10 mouse cellular contexts compared by ENCODE assay signal in genomic region chr13:116297048-116297811, GRCm38 (mm10). TPM values are rescaled to one million over a fixed set of nuclear protein-coding genes. Genes with fewer than 3 reads are reported as not detected.
A peak's percentile ranks its signal among the peaks of the same experiment; 100 is the strongest.
DNase-seq lines count a peak whose midpoint lies in the region; ATAC-seq and TF ChIP-seq lines count a peak whose summit lies in the region.
"Had no signal": no experiment of that assay in that cellular context is flagged by ENCODE, and none has a peak within 500 bp of the region (broad histone marks: within the 10 kb centered on the region; RNA-seq: fewer than 3 reads in every experiment).

No protein-coding gene starts in this region.

- H3K4me2 ChIP-seq in lung, embryonic 15.5 days: peak overlapping the region; percentile 56
- H3K4me2 ChIP-seq in forebrain, embryonic 11.5 days (ENCODE audit: low read depth, low read length, severe bottlenecking): 0 out of 2 replicates have a peak overlapping the region, but pooled peaks have one; percentile 8
- peak overlapping the region; percentile 23 for H3K4me2 ChIP-seq in limb, embryonic 14.5 days (replicated peaks; ENCODE audit: low read depth, low read length, severe bottlenecking)
- peak overlapping the region; percentile 26 for H3K4me2 ChIP-seq in stomach, embryonic 14.5 days (replicated peaks; ENCODE audit: low read depth, low read length)
- H3K4me2 ChIP-seq: liver, embryonic 15.5 days had no signal

- H3K4me1 ChIP-seq in lung, embryonic 15.5 days: peaks cover 11% of the 10 kb centered on the region
- no peaks in the 10 kb centered on the region; the same call in none of the 2 replicates for H3K4me1 ChIP-seq in forebrain, embryonic 11.5 days (replicated peaks; ENCODE audit: control insufficient read depth, insufficient read depth, low read length)
- H3K4me1 ChIP-seq in limb, embryonic 14.5 days (ENCODE audit: control insufficient read depth, insufficient read depth, low read length): 0 out of 2 replicates have a peak, but pooled peaks cover 6% of the 10 kb centered on the region
- H3K4me1 ChIP-seq in stomach, embryonic 14.5 days (ENCODE audit: control insufficient read depth, insufficient read depth, low read length): peaks cover 2% of the 10 kb centered on the region; the same call in 1 of the 2 replicates
- H3K4me1 ChIP-seq: liver, embryonic 15.5 days had no signal

- no peak overlapping the region for H3K27ac ChIP-seq in lung, embryonic 15.5 days
- H3K27ac ChIP-seq in forebrain, embryonic 11.5 days (ENCODE audit: low read depth, low read length): no peak overlapping the region
- no peak overlapping the region for H3K27ac ChIP-seq in limb, embryonic 14.5 days (replicated peaks; ENCODE audit: low read depth, low read length)
- no peak overlapping the region for H3K27ac ChIP-seq in stomach, embryonic 14.5 days (ENCODE audit: low read length)
- H3K27ac ChIP-seq: liver, embryonic 15.5 days had no signal

- ATAC-seq in lung, embryonic 15.5 days (ENCODE audit: borderline replicate concordance, extremely low read depth, low FRiP score, low TSS enrichment): peak; percentile 50; the same call in 1 of the 2 replicates
- ATAC-seq in forebrain, embryonic 11.5 days (replicated peaks; ENCODE audit: low FRiP score): peak; percentile 56
- peak; percentile 53; the same call in 1 of the 2 replicates for ATAC-seq in limb, embryonic 14.5 days (ENCODE audit: low FRiP score, low read depth)
- peak; percentile 33; the same call in 1 of the 2 replicates for ATAC-seq in stomach, embryonic 14.5 days (ENCODE audit: insufficient number of reproducible peaks, insufficient read depth, low FRiP score, low read depth)
- ATAC-seq in megakaryocyte-erythroid progenitor cell, adult 5-6 weeks (replicated peaks; ENCODE audit: low FRiP score, low TSS enrichment, poor library complexity, severe bottlenecking): no peak

- peaks cover 89% of the 10 kb centered on the region for H3K27me3 ChIP-seq in lung, embryonic 15.5 days
- H3K27me3 ChIP-seq in forebrain, embryonic 11.5 days (ENCODE audit: control insufficient read depth, insufficient read depth, low read length): peaks cover 79% of the 10 kb centered on the region
- H3K27me3 ChIP-seq in limb, embryonic 14.5 days (ENCODE audit: control insufficient read depth, insufficient read depth, low read length): peaks cover 94% of the 10 kb centered on the region
- H3K27me3 ChIP-seq in stomach, embryonic 14.5 days (ENCODE audit: control insufficient read depth, insufficient read depth, low read length): no peaks in the 10 kb centered on the region

- WGBS in lung, embryonic 15.5 days: 4% methylated on average over 33 of the region's 33 CpGs
- WGBS in forebrain, embryonic 11.5 days: under 1% methylated on average over 33 of the region's 33 CpGs
- 2% methylated on average over 33 of the region's 33 CpGs for WGBS in limb, embryonic 14.5 days
- 8% methylated on average over 33 of the region's 33 CpGs for WGBS in stomach, embryonic 14.5 days

- no peaks in the 10 kb centered on the region for H3K36me3 ChIP-seq in lung, embryonic 15.5 days
- no peaks in the 10 kb centered on the region for H3K36me3 ChIP-seq in forebrain, embryonic 11.5 days (ENCODE audit: control insufficient read depth, insufficient read depth, low read length)
- no peaks in the 10 kb centered on the region for H3K36me3 ChIP-seq in limb, embryonic 14.5 days (ENCODE audit: control insufficient read depth, insufficient read depth, low read length)
- H3K36me3 ChIP-seq in stomach, embryonic 14.5 days (ENCODE audit: control insufficient read depth, insufficient read depth, low read length): no peaks in the 10 kb centered on the region; the same call in 1 of the 2 replicates
- H3K36me3 ChIP-seq: liver, embryonic 15.5 days had no signal

- peak overlapping the region; percentile 27 for H3K4me3 ChIP-seq in lung, embryonic 15.5 days
- H3K4me3 ChIP-seq in forebrain, embryonic 11.5 days (ENCODE audit: low read depth, low read length): no peak overlapping the region
- peak overlapping the region; percentile 16 for H3K4me3 ChIP-seq in limb, embryonic 14.5 days (replicated peaks; ENCODE audit: low read length)
- H3K4me3 ChIP-seq in stomach, embryonic 14.5 days (ENCODE audit: low read depth, low read length): peak overlapping the region; percentile 11; the same call in 1 of the 2 replicates
- H3K4me3 ChIP-seq: liver, embryonic 15.5 days had no signal

- no peak overlapping the region for H3K9ac ChIP-seq in lung, embryonic 15.5 days
- no peak overlapping the region for H3K9ac ChIP-seq in forebrain, embryonic 11.5 days (ENCODE audit: low read length)
- no peak overlapping the region for H3K9ac ChIP-seq in limb, embryonic 14.5 days (ENCODE audit: low read depth, low read length, severe bottlenecking)
- no peak overlapping the region for H3K9ac ChIP-seq in stomach, embryonic 14.5 days (replicated peaks; ENCODE audit: low read depth, low read length)
- H3K9ac ChIP-seq: liver, embryonic 15.5 days had no signal

- no peaks in the 10 kb centered on the region for H3K9me3 ChIP-seq in lung, embryonic 15.5 days
- no peaks in the 10 kb centered on the region for H3K9me3 ChIP-seq in forebrain, embryonic 11.5 days (ENCODE audit: control insufficient read depth, low read length)
- no peaks in the 10 kb centered on the region for H3K9me3 ChIP-seq in limb, embryonic 14.5 days (ENCODE audit: control insufficient read depth, low read length)
- no peaks in the 10 kb centered on the region for H3K9me3 ChIP-seq in stomach, embryonic 14.5 days (ENCODE audit: control insufficient read depth, low read depth, low read length)
- H3K9me3 ChIP-seq: liver, embryonic 15.5 days had no signal

- TF ChIP-seq POLR2A in limb, embryonic 14.5 days (IDR thresholded peaks at IDR 0.05; ENCODE audit: borderline replicate concordance, extremely low read depth, insufficient read depth, insufficient read length): no peak

- no peak for DNase-seq in lung, postnatal 36 days
- no peak for DNase-seq in forebrain, embryonic 11.5 days (ENCODE audit: low spot score)
- no peak for DNase-seq in limb, embryonic 14.5 days (ENCODE audit: low spot score)
- DNase-seq in cerebellum, adult 11-12 months: no peak
- no peak for DNase-seq in Muller cell, postnatal 12 days (ENCODE audit: inconsistent ontology term)
- DNase-seq: cerebellum, adult 2 months had no signal

RNA-seq across cellular contexts. Expression of gene Isl1, which starts 12.3 kb away (rescaled TPM):
- 1.0 and 3.6 TPM in 2 replicates for polyA plus RNA-seq in lung, embryonic 15.5 days (2015; fragmentation: Nextera tagmentation; extraction: Ambion mirVana)
- 34.0 and 34.8 TPM in 2 replicates for polyA plus RNA-seq in forebrain, embryonic 11.5 days (2014; fragmentation: Nextera tagmentation; extraction: Ambion mirVana)
- 3.6 and 4.4 TPM in 2 replicates for polyA plus RNA-seq in limb, embryonic 14.5 days (2012; rRNA removed)
- polyA plus RNA-seq in limb, embryonic 14.5 days (2014; fragmentation: Nextera tagmentation; extraction: Ambion mirVana): 1.4 and 1.7 TPM in 2 replicates
- 51.8 and 54.2 TPM in 2 replicates for polyA plus RNA-seq in stomach, embryonic 14.5 days (2014; fragmentation: Nextera tagmentation; extraction: Ambion mirVana)
- not detected in 2 replicates for total RNA-seq in megakaryocyte-erythroid progenitor cell, adult 5-6 weeks (2014; fragmentation: Nextera tagmentation)
- not detected in 2 replicates for total RNA-seq in megakaryocyte-erythroid progenitor cell, adult 5-6 weeks (2017)
